Mouse (Mus musculus) cerebellum, adult 18-20 months (tissue): Measurements from ENCODE around the gene Olfr31.

Source experiments
- DNase-seq, 2 experiments: peaks; one replicate each; pipeline ENCODE4 v3.0.0; 2021

Gene Olfr31

DNA sequence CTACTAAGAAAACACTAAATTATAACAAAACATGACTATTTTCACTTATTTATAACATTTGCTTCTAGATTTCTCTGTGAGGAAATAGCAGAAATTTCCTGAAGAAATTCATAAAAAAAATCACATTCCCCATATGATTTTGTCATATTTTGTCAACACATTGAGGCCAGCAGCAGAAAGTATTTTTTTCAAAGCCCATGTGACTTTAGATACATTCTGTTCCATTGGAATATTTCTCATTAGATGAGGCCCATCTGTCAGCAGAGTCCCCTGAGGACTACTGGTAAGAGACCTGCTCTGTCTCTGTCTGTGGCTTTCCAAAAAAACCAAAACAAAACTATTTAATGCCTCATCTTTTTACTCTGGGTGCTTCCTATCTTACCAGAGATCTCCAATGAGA lies at the start of gene Olfr31:
Gene Olfr31 (plus strand): TSS at position 301 of the 400 bp plus-strand sequence.
- DNase-seq = no peak

DNA sequence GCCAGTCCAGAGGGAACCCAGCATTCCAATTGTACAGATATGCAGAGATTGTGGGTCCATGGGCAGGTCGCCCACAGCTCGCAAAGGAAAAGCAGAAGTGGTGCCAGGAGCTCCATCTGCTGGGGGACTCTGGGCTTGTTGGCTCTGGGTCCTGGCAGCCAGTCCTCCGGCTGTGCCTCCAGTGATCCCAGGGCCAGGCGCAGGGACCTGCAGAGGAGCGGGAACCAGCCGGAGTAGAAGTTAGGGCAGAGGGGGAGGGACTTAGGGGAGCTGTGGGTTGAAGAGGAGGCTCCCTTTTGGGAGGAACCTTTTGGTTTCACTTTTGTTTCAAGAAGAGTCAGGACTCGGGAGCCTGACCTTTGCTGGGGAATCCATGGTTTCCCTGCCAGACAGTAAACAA lies 28.2 kb upstream of the Olfr31 start:
- peak; percentile 55 to 59 for DNase-seq

DNA sequence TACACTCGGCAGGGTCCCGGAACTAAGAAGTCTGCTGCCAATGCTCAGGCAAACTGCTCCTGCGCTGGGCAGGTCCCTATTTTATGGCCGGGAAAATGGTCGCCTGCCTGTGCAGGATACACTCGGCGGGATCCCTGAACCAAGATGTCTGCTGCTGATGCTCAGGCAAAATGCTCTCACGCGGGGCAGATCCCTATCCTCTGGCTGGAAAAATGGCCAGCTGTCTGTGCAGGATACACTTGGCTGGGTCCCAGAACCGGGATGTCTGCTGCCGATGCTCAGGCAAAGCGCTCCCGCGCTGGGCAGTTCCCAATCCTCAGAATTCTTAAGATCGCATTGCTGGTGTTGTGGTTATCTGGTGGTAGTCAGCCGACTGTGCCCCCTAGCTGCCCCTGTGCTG lies 13.7 kb upstream of the Olfr31 start:
- DNase-seq = peak; percentile 51 to 58

DNA sequence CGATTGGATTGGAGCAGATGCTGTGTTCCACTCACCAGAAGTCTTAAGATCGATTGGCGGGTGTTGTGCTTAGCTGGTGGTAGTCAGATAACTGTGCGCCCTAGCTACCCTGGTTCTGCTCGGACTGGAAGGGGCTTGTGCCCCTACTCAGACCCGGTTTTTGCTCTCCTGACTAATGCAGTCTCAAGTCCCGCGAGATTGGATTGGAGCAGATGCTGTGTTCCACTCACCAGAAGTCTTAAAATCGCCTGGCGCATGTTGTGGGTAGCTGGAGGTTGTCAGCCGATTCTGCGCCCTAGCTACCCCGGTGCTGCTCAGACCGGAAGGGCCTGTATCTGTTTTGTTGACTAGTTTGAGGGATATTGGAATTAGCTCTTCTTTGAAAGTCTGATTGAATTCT lies 13.2 kb upstream of the Olfr31 start:
- peak in 1 of 2 experiments; percentile 26 for DNase-seq

DNA sequence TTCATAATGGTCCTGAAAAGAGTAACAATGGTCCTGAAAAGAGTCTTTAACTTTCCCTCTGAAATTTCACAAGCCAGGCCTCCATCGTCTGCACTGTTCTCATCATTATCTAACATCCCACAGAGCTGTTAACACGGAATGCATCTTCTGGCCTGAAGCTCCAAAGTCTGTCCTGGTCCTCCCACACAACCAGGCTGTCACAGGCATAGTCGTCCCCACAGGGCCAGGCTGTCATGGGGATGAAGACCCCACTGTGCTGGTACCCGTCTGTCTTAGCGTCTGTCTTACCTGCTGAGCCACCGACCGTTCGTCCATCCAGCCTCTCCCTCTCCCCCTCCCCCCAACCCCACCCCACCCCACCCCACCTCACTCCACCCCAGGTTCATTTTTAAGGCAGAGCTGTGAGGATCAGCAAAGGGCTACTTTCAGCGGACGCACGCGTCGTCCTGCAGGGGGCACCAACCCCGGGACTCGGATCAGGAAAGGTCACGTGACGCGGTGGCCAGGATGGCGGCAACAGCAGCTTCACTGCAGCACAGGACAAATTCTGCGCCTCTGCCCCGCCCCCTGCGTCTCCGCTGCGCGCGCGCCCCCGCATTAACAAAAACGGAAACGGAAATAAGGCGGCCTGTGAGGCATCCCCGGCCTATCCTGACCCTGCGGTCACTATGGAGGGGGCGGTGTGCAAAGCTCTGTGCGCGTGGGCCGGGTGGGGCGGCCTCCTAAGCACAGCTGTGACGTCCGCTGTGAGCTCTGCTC lies 22.7 kb downstream of the Olfr31 start:
- peak; percentile 89 to 90 for DNase-seq

DNA sequence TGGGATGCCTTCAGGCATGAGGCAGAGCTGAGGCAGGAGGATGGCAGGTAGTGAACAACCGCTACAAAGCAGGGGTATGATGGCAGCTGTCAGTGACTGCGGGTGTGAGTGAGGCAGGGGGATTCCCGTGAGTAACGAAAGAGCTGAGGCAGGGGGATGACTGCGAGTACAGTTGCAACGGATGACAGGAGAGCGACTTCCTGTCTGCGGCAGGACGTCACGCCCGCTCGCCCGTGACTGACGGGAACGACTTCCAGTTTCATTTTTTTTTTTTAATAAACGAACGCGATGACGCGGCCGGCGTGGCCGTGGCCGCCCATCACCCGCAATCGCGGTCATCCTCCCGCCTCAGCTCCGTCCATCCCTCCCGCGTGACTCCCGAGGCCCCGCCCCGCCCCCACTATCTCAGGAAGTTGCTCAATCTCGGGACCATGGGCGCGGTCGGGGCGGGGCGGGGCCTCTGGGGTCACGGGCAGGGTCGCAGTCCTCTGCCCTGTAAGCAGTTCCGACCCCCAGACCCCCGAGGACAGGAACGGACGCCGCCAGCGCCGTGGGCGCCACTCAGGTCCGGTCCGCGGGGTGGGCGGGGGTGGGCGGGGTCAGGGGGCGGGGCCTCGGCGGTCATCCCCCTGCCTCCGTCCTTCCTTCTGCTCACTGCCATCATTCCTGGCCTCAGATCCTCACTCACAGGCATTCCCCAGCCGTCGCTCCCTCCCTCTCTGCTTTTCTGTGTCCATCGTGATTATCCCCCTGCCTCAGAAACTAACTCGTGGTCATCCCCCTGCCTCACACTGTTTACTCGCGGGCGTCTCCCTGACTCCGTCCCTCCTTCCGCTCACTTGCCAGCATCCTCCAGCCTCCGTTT lies 23.6 kb downstream of the Olfr31 start, which contains the start of gene Il3ra:
Gene Il3ra (plus strand): TSS at position 328 of the 865 bp plus-strand sequence.
- peak; percentile 64 to 66 for DNase-seq

DNA sequence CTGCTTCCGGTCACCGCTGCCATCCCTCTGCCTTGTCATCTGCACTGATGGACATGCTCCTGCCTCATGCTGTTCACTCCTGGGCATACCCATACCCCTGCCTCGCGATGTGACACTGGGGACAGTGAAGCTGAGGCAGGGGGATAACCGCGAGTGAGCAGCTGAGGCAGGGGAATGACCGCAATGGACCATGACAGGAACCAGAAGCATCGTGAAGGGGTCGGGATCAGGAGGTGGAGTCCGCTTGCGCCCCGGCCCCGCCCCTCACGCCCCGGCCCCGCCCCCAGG lies 24.1 kb downstream of the Olfr31 start:
- DNase-seq = peak; percentile 25 to 29

DNA sequence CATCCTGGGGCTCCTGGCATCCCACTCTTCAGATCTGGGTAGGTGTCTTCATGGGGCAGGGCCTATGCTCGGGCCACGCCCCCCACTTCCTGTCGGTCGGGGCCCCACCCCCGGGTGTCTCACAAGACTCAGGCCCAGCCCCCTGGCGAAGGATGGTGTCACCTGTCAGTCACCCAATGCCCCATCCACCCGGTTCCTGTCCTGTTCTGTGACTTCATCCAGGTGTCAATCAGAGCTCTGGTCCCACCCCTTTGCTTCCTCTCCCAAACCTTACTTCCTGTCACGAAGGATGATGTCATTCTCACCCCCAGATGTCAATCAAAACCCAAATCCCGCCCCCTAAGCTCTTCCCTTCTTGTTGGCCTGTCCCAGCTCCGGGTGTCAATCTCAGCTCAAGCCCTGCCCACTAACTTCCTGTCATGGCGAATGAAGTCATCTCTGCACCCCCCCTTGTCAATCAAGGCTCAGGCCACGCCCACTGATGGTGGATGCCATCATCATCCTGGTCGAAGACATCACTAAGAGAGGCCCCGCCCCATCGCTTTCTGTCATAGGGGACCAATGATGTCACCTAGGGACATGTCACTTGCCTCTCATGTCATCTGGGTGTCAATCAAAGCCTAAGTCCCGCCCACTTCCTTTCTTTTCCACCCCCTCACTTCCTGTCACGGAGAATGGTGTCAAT lies 24.7 kb downstream of the Olfr31 start:
- peak; percentile 38 to 39 for DNase-seq

DNA sequence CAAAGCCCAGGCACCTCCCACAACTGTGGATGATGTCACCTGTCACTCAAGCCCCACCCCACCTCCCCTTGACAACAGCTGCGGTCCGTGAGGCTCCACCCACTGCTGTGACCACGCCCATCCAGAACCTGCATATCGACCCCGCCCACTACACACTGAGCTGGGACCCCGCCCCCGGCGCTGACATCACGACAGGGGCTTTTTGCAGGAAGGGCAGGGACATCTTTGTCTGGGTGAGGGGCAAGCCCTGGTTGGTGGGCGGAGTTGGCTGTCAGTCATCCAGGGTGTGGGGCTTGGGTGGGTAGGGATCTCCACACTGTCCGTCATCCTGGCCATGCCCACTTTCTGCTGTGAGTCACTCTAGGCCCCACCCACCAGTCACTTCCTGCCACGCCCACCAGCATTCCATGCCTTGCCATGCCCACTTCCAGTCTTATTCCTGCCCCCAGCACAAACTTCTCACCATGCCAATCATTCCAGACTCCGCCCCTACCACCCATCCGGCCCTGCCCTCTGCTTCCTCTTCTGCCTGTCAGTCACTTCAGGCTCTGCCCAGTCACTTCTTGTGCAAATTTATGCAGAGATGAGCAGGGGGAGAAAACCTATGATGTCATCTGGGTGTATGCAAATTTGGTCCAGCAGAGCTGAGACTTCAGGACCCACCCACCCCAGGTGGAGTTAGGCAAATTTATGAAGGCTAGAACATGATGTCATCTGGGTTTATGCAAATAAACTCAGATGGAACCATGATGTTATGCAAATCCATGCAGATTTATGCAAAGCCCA lies 25.4 kb downstream of the Olfr31 start:
- peak; percentile 17 to 33 for DNase-seq

DNA sequence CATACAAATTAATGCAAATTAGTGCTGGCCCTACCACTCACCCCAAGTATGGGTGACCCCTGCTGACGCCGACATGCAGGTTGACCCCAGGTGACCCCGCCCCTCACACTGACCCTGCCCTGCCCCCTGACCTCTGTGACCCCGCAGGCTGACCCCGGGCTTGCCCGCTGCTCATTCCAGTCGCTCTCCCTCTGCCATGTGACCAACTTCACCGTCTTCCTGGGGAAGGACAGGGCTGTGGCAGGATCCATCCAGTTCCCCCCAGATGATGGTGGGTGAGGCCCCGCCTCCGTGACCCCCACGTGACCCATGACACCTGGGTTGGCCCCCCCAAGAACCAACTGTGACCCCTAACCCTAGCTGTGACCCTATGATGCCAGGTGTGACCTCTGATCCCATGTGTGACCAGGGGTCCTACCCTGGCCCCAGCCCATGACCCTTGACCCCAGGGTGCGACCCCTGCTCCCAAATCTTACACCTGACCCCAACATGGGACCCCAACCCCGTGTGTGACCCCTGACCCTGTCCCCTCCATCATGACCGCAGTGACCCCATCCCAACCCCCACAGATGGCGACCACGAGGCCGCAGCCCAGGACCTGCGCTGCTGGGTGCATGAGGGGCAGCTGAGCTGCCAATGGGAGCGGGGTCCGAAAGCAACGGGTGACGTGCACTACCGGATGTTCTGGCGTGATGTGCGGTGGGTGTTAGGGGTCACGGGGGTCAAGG lies 26.2 kb downstream of the Olfr31 start:
- peak; percentile 12 to 19 for DNase-seq

DNA sequence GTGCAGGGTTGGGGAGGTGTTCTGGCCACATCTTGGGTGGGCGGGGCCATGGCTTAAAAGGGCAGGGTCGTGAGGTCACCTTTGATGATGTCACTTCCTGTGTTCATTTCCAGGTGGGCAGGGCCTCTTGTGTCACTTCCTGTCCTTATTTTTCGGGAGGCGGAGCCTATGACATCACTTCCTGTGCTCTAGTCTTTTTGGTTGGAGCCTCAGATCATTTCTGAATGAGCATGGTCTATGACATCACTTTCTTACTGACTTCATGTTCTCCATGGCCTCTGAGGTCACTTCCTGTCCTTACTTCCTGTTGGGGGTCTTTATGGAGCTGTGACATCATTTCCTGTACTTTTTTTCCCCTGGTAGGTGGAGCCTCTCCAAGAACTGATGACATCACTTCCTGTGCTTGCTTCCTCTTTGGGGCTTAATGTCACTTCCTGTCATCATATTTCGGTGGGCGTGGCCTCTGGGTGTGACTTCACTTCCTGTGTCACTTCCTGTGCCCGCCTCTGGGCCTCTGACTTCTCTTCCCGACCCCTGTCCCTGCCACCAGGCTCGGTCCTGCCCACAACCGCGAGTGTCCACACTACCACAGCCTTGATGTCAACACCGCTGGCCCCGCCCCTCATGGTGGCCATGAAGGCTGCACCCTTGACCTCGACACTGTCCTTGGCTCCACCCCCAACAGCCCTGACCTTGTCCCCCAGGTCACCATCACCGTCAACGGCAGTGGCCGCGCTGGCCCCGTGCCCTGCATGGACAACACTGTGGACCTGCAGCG lies 27.0 kb downstream of the Olfr31 start:
- DNase-seq = peak; percentile 13 to 14

DNA sequence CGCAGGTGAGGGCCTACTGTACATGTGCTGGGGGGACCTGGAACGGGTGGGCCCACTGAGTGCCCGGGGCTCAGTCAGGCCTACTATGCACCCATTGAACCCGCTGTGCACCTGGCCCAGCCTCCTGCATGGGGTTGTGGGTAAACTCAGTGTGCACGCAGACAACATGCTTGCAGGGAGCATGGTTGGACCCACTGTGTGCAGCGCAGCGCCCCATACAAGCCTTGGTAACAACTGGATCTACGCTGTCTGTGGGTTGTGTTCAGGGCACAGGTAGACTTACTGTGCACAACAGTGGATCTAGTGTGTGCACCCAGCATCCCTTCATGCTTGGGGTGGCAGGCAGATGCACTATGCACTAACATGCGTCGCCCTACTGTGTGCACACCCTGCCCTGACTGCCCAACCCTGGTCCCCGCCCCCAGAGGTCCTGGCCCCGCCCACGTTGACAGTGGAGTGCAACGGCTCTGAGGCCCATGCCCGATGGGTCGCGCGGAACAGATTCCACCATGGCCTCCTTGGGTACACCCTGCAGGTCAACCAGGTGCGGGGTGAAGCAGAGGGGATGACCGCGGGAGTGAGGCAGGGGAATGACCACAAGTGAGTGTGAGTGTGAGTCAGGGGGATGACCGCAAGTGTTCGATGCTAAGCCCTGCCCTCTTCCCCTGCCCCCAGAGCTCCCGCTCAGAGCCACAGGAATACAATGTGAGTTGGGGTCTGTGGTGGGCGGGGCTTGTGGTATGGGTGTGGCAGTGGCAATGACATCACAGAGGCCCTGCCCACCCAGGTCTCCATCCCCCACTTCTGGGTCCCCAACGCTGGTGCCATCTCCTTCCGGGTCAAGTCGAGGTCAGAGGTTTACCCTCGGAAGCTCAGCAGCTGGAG lies 27.9 kb downstream of the Olfr31 start:
- peak; percentile 9 to 11 for DNase-seq

DNA sequence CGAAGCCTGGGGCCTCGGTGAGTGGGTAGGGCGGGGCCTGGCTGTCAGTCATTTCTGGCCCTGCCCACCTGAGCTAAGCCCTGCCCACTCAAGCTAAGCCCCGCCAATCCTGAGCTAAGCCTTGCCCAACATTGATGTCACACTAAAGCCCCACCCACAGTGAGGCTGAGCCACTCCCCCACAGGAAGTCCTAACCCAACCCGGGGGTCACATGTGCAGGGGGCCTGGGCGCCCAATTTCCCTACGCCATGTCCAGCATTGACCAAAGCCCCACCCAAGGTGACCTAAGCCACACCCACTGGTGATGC lies 28.5 kb downstream of the Olfr31 start:
- no peak for DNase-seq

DNA sequence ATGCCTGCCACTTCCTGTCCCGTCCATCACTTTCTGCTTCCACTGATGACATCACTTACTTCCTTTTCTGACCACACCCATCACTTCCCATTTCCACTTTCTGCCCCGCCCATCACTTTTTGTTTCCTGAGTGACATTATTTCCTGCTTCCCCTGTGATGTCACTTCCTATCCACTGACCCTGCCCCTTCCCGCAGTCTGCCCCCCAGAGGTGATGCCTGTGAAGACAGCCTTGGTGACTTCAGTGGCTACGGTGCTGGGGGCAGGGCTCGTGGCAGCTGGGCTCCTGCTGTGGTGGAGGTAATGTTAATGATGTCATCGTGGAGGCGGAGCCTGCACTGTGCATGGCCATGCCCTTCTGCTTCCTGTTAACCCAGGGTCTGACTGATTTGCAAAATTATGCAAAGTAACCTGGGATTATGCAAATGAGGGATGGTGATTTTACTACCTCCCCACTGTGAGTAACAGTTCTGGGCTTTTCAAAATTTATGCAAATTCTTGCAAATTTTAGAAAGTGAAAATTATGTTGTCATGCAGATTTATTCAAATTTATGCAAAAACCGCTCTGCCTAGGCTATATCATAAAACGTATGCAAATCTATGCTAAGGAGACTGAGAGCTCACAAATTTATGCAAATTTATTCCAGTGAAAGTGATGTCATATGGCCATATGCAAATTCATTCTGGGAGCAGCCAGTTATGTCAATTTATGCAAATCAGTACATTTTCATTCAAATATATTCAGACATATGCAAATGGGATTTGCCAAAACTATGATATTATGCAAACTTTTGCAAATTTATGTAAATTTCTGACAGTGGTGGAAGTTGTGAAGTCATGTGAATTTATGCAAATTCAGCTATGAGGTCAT lies 29.3 kb downstream of the Olfr31 start:
- DNase-seq = no peak

DNA sequence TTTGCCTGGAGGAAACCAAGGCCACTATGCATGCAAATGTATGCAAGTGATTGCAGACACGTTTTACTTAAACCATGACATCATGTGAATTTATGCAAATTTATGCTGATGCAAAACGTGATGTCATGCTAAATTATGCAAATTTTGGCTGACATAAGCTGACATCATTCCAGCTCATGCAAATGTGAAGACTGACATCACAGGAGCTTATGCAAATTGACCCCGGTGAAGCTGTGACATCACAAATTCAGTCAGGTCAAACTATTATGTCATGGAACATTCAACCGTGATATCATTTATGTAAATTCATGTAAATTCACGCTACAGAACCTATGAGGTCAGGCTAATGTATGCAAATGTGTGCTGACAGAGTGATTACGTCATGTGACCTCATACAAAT lies 30.0 kb downstream of the Olfr31 start:
- no peak for DNase-seq

DNA sequence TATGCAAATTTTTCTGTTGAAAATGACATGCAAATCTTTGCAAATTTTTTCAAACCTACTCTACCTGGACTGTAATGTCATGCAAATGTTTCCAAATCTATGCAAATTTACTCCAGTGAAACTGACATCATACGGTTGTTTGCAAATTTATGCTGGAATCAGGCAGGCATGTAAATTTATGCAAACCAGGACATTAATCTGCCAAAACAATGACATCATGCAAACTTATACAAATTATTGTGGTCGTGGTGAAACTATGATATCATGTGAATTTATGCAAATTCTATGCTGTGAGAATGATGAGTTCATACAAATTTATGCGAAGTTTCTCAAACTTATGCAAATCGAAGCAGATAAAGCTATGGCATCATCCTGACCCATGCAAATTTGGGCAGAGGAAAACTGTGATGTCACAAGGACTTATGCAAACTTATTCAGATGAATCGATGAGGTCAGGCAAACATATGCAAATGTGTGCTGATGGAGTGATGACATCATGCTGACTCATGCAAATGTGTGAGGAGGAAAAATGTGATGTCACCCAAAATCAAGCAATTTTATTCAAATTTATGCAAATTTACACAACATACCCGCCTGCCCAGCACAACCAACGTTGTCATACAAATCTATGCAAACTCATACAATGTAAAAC lies 30.6 kb downstream of the Olfr31 start:
- no peak for DNase-seq

DNA sequence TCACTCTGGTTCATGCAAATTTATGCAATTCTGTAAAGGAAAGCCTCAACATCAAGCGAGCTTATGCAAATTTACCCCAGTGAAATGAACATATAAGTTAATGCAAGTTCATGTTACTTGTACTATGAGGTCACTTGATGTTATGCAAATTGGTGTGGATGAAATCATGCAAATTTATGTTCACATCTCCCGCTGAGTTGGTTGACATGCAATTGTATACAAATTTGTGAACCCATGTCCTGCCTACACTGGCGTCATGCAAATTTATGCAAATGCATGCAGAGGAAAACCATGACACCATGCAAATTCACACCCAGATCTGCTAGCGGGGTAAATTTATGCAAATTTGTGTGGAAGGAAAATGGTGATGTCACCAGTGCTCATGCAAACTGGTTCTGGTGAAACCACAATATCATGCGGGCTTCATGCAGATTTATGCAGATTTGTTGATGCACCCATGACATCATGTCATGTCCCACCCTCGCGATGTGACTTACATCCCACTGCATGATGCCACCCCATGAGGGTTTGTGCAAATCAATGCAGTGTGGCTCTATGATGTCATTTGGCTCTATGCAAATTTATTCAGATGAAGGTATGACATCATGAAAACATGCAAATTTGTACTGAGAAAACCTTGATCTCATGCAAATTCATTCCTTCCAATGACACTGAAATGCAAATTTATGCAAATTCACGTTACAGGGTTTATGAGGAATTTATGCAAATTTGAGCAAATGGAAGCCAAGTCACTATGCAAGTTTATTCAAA lies 31.3 kb downstream of the Olfr31 start:
- DNase-seq = no peak
